Mouse (Mus musculus) mesoderm, embryonic 11.5 days (tissue): ENCODE measurements around the gene Stx8.
A peak's percentile ranks its signal among the peaks of the same experiment; 100 is the strongest.

ENCODE experiments used
- DNase-seq: peaks from one replicate; pipeline ENCODE4 v3.0.0-alpha.2; 2012; ENCODE audit warnings: low read depth, low spot score

Gene Stx8

GRCm38 (mm10) chr11:68082756-68083155, 116.8 kb downstream of the Stx8 start:
- no peak for DNase-seq

- peak; percentile 30 for DNase-seq
Observed at GRCm38 (mm10) chr11:68083562-68083961, 117.6 kb downstream of the Stx8 start.

- DNase-seq = no peak
Observed at GRCm38 (mm10) chr11:68086221-68086620, 120.2 kb downstream of the Stx8 start.

GRCm38 (mm10) chr11:68089426-68089825, 123.4 kb downstream of the Stx8 start:
- DNase-seq = peak; percentile 61

GRCm38 (mm10) chr11:68089885-68090592, 124.0 kb downstream of the Stx8 start:
- peak; percentile 81 for DNase-seq

GRCm38 (mm10) chr11:68091975-68092759, 126.2 kb downstream of the Stx8 start:
- no peak for DNase-seq

GRCm38 (mm10) chr11:68101598-68101997, 135.6 kb downstream of the Stx8 start:
- DNase-seq = no peak

- no peak for DNase-seq
Observed at GRCm38 (mm10) chr11:68103480-68103879, 137.5 kb downstream of the Stx8 start.

- DNase-seq = no peak
Observed at GRCm38 (mm10) chr11:68106053-68106452, 140.1 kb downstream of the Stx8 start.

- no peak for DNase-seq
Observed at GRCm38 (mm10) chr11:68113454-68114100, 147.6 kb downstream of the Stx8 start.

GRCm38 (mm10) chr11:68114202-68114601, 148.2 kb downstream of the Stx8 start:
- no peak for DNase-seq

GRCm38 (mm10) chr11:68116157-68116556, 150.2 kb downstream of the Stx8 start:
- no peak for DNase-seq

- no peak for DNase-seq
Observed at GRCm38 (mm10) chr11:68117878-68118660, 152.1 kb downstream of the Stx8 start.

- DNase-seq = no peak
Observed at GRCm38 (mm10) chr11:68118679-68119078, 152.7 kb downstream of the Stx8 start.

GRCm38 (mm10) chr11:68119136-68119535, 153.1 kb downstream of the Stx8 start:
- DNase-seq = no peak

- peak; percentile 11 for DNase-seq
Observed at GRCm38 (mm10) chr11:68121260-68121659, 155.3 kb downstream of the Stx8 start.

- peak; percentile 58 for DNase-seq
Observed at GRCm38 (mm10) chr11:68121660-68122059, 155.7 kb downstream of the Stx8 start.

- no peak for DNase-seq
Observed at GRCm38 (mm10) chr11:68126071-68126470, 160.1 kb downstream of the Stx8 start.

- no peak for DNase-seq
Observed at GRCm38 (mm10) chr11:68134494-68134893, 168.5 kb downstream of the Stx8 start.

- DNase-seq = no peak
Observed at GRCm38 (mm10) chr11:68135350-68135749, 169.4 kb downstream of the Stx8 start.

GRCm38 (mm10) chr11:68136687-68137086, 170.7 kb downstream of the Stx8 start:
- no peak for DNase-seq

- DNase-seq = no peak
Observed at GRCm38 (mm10) chr11:68142296-68142695, 176.3 kb downstream of the Stx8 start.
